Mouse (Mus musculus): Measurements from ENCODE around the gene Siah3.

- TF ChIP-seq CTCF (conservative IDR thresholded peaks at IDR 0.05; ENCODE audit: low read length) (no peak), POU5F1 (IDR thresholded peaks at IDR 0.05; ENCODE audit: borderline replicate concordance, low read length) (no peak)
Measured at GRCm38 (mm10) chr14:75516917-75517595, 61.3 kb downstream of the Siah3 start.

All from E14TG2a.4 (cell line).